Mouse (Mus musculus) urinary bladder, adult 18-20 months (tissue): ENCODE measurements around the gene Pth.

Experiments used
- DNase-seq, 2 experiments: peaks; one replicate each; pipeline ENCODE4 v3.0.0; 2022; ENCODE audit warnings: low spot score in 2 of 2, mixed read lengths in 2 of 2

Gene Pth

GRCm38 (mm10) chr7:113388470-113388869 lies at the start of gene Pth:
Pth (minus strand) TSS chr7:113388570.
- no peak for DNase-seq

DNA sequence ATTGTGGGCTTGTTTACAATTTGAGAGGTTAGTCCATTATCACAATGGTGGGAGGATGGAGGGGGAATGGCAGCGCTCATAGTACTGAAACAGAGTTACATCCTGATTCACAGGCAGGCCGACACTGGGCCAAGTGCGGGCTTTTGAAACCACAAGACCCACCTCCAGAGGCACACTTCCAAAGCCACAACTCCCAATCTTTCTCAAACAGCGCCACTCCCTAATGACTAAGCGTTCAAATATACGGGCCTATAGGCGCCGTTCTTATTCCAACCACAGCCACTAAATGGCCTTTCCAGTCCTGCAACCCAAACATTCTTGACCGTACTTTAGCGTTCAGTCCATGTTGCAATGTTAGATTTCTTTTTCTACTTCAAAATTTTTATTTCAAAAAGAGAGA lies 47.9 kb upstream of the Pth start:
- DNase-seq = peak; percentile 25 to 66

GRCm38 (mm10) chr7:113434286-113434685 lies 45.9 kb upstream of the Pth start:
- DNase-seq = no peak

- DNase-seq = no peak
Measured at GRCm38 (mm10) chr7:113433451-113433850, 45.1 kb upstream of the Pth start.

GRCm38 (mm10) chr7:113432891-113433290 lies 44.5 kb upstream of the Pth start:
- no peak for DNase-seq

DNA sequence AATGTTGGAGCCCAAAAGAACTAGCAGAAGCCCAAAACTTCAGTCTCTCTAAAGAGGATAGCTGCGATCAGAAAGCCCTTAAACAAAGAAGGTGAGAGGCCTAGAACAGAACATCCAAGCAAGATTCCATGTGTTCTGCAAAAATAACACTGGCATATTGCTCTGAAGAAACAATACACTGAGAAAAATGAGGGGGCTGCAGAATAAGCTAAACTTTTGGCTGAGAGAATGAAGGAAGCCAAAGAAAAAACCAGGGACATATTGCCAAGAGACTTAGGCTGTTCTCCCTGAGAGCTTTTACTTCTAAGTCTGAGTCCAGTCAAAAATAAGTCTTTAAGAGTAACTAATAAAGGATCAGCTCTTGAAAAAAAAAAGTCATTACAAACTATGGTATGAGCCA lies 32.4 kb upstream of the Pth start:
- DNase-seq = no peak

- peak; percentile 42 to 74 for DNase-seq
Measured at GRCm38 (mm10) chr7:113419070-113419782, 30.9 kb upstream of the Pth start.

DNA sequence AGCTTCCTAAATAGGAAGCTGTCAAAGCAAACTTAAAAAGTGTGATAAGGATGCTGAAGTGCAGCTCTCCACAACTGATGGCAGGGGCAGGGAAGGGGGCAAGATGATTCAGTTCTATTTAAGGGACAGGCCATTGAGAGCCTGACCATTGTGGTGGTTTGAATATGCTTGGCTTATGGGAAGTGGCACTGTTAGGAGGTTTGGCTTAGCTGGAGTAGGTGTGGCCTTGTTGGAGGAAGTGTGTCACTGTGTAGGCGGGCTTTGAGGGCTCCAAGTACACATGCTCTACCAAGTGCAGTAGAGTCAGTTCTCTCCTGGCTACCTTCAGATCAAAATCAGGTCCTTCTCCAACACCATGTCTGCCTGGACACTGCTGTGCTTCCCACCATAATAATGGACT lies 28.2 kb upstream of the Pth start:
- no peak for DNase-seq

DNA sequence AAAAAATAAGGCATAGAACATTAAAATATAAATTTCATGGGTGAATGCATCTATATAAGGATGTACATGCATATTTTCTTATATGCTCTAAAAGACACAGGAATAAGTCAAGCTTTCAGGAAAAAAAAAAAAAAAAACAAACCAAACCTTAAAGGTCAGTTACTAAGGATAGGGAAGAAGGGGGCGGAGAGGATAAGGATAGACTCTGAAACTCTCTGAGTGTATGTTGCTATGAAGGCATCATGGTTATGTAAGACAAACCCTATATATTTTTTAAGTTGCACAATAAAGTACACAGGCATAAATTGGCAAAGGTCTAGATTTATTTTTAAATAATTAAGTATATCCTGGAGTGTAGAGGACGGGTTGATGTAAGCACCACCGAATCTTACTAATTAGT lies 26.9 kb upstream of the Pth start:
- DNase-seq = no peak

GRCm38 (mm10) chr7:113408712-113409111 lies 20.3 kb upstream of the Pth start:
- DNase-seq = no peak

DNA sequence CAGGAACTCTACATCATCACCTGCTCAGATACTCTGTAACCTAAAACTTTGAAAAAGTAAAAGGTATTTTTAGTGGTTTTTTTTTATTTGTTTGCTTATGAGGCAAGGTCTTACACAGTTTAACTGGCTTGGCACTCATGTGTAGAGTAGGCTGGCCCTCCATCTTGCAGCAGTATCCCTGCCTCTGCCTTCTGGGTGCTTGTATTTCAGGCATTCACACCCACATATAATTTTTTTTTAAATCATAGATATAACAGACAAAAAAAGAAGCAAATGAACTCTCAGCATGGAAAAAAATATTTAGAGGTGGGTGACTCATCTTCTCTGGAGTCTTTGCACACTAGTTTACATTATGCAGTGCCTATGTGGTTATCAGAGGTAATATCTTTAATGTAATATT lies 9.7 kb upstream of the Pth start:
- no peak for DNase-seq

DNA sequence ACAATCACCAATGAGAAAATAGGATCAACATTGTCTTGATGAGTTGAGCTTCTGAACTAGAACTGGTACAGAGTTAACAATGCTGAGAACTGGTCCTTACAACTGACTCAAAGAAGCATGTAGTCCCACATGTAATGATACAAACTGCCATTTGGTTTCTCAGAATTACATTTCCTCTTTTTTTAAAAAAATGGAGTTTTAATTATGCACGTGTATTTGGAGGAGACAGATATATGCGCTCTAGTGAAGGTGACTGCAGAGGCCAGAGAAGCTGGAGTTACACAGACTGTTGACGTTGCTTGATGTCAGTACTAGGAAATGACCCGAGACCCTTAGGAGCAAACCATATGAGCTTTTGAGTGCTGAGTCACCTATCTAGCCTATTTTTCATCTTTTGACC lies 8.3 kb upstream of the Pth start:
- DNase-seq = no peak

DNA sequence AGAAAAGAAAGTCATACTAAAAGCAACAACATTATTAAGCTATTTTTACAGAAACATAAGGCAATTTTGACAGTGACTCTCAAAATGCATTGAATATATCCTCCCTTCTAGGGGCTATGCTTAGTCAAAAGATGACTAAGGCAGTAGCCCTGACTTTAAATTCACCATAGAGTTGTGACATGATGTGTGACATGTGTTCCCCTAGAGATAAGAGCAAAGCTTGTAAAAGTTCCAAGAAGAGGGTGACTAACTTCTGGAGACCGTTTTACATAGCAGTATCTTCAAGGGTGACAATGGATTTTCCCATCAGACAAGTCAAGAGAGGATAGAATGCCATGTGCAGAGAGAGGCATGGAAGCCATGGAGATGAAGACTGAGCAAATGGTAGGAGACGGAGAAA lies 3.2 kb upstream of the Pth start:
- no peak for DNase-seq

GRCm38 (mm10) chr7:113377875-113378658 lies 10.3 kb downstream of the Pth start:
- peak; percentile 44 to 59 for DNase-seq

GRCm38 (mm10) chr7:113372682-113373081 lies 15.7 kb downstream of the Pth start:
- DNase-seq = no peak

DNA sequence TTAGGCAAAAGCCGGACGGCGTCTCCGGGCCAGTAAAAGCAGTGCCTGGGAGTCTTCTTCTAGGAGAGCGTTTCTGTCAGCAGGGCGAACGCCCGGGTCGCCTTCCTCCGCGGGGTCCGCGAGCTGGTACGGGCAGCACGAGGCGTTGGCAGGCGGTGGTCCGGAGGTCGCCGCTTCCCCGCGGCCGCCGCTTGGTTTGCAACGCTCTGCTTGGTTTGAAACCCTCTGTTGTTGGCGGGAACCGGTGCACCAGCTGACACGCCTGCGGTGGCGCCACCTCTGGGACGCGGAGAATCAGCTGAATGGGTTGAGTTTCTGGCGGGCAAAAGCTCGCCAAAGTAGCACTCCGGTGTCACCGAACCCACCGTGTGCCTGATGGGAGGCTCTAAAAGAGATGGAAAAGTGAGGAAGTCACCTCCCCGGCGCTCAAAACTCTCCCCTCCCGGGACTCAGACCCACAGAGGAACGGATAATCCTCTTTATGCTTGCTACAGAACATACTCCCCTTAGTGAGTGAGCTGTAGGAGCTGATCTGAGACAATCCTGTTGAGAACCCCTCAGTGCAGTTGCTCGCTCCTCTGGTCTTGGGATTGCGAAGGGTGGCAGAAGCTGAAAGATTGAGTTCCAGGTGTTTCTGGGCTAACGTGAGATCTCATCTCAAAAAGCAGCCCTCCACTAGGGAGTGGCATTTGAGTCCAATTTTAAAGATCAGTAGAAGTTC lies 18.6 kb downstream of the Pth start:
- peak in 1 of 2 experiments; percentile 58 for DNase-seq

DNA sequence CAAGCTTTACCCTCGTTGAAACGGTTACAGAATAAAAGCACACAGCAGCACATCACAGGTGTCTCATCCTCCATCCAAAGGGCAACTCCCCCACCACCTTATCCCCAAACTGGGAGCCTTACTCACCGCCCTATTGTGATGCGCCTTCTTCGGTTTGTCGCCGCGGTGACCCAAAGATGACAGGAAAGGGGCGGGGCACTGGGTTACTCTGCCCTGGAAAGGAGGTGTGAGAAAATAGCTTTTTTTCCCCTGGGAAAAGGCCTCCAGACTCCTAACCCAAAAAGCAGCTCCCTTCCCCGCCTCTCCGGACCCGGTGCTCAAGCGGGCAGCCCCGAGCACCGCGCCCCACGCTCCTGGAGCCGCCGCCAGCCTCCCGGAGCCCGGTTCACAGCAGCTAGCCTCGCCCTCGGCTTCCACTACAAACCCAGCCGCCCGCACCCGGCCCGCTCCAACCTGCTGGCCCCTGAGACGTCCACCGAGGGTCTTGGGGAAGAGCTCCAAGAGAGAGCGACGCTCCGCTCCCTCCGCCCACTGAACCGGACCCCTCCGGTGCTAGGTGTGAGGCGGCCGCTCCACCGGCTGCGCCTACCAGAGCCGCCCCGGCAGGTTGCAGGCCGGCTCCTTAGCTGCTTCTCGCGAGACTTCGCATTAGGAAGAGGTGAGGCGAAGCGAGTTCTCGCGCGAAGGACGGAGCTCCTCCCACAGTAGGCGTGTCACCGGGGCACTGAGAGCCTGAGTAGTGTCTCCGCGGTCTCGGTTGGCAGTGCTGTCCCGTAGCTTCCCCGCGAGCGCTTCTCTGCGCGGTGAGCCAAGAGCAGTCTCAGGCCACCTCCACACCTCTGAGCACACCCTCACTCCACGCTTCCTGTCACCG lies 19.4 kb downstream of the Pth start, which contains the start of gene Btbd10:
Gene Btbd10, minus strand, starts transcription at position 647 of the 874 bp plus-strand sequence.
- DNase-seq = peak; percentile 96 to 99

- no peak for DNase-seq
Measured at GRCm38 (mm10) chr7:113367440-113367839, 20.9 kb downstream of the Pth start.

DNA sequence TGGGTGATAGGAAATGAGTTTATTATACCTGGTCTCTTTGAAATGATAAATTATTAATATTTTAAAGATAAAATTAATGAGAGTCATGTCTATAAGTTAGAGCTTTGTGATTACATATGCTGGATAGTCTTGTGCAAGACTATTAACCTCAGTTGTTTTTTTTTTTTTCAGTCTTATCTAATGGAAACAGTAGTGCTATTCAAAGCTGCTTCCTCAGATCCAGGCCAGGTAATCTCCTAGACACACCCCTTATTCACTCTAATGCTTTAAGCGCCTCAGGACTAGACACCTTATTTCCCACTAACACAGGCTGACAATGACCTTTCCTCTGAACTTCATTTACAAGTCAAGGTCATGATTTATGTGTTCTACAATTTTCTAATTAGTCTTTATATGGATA lies 39.3 kb downstream of the Pth start:
- DNase-seq = no peak

GRCm38 (mm10) chr7:113347694-113348093 lies 40.7 kb downstream of the Pth start:
- DNase-seq = no peak

DNA sequence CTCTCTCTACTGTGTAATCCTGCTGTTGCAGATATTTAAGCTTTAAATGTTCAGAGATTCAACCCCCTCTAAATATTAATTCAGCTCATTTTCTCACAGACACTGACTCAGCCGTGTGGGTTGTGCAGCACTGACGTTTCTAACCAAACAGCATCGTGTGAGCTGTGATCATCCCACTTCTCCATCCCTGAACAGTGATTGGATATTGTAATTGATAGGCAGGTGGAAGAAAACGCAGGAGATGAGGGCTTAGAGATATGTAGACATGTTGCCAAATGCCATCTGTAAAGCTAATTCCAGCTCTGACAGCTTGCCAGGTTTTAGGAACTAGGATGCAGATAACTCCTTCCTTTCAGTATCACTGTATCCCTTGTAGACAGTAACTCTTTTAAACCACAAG lies 41.1 kb downstream of the Pth start:
- DNase-seq = no peak
